Mouse (Mus musculus) gastrocnemius, postnatal 14 days (tissue): Measurements from ENCODE around the gene Kcnc3. TPM values are rescaled to one million over a fixed set of nuclear protein-coding genes. Genes with fewer than 3 reads are reported as not detected.

ENCODE experiments used
- DNase-seq: peaks from one replicate; pipeline ENCODE4 v3.0.0; 2021; ENCODE audit warnings: mixed read lengths
- intact Hi-C: fragments of 180-260 bp; cut with DNase I; formaldehyde crosslinking; loops from one replicate; pipeline ENCODE4 v1.15.1; 2025; ENCODE audit warnings: low total_unique reads
- total RNA-seq, 2 experiments: library from RNA; stranded (reverse); gene quantifications; 2 replicates each; pipeline ENCODE4 v1.2.3; 2021

Kcnc3 gene
- total RNA-seq, 2 experiments from 2014 or later, result 2.9 to 3.1 TPM

DNA sequence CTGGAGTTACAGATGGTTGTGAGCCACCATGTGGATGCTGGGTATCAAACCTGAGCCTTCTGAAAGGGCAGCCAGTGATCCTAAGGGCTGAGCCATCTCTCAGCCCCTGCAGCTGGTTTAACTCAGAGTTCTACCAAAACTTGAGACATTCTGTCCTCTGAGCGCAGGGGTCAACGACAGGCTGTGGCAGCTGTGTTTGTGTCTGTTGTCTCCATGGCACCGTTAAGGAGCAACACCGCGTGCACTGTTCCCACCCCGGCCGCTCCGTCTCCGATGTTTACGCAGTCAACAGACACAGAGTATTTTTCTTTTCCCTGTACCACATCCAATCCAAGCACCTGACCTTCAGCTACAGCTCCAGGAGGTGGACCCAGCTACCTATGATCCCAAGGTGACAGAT, 57.3 kb downstream of the Kcnc3 start:
- intact Hi-C loops, result loop anchor here (2.0 kb wide), 1 partner anchor 61 kb away; the partner anchor contains the start of gene Izumo2
- peak; percentile 44 for DNase-seq

DNA sequence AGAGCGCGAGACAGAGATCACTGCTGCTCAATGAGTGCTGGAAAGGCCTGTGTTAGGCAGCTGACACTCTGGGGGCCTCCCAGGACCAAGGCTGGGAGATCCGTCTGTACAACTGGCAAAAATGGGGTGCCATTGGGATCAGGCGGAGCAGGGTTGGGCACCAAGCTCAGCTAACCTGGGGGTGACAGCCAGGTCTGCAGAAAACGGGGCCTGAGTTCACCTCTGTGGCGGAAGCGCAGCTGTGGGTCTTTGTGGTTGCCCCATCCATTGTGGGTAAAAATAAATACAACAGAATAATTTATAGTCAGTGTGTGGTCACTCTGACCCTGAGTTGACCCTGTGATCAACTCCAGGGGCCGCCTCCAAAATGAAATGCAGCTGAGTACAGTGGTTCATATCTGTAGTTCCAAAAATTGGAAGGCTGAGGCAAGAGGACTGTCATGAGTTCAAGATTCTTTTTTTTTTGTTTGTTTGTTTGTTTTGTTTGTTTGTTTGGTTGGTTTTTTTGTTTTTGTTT, 58.7 kb downstream of the Kcnc3 start:
- intact Hi-C loops, result loop anchor here (2.0 kb wide), 1 partner anchor 60 kb away; the partner anchor contains the start of gene Izumo2

DNA sequence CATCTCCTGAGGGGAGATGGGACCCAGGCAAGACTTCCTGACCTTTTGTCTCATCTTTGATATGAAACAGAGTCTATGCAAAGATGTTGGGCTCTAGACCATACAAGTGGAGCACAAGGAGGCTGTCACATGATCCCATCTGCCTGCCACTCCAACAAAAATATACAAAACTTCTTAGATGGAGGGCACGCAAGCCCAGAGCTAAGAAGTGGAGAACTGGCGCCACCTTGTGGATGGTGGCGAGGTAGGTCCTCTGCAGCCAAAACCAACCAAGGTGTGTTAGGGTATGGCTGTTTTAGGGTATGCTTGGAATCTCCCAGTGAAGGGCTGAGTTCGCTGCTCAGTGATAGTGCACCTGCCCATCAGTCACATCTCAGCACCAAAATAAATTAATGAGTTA, 59.5 kb downstream of the Kcnc3 start:
- no peak for DNase-seq
- intact Hi-C loops, result loop anchor here (2.0 kb wide), 1 partner anchor 59 kb away; the partner anchor contains the start of gene Izumo2

More for the DNA sequence above, 58.7 kb downstream of the Kcnc3 start:
- DNase-seq, result no peak

DNA sequence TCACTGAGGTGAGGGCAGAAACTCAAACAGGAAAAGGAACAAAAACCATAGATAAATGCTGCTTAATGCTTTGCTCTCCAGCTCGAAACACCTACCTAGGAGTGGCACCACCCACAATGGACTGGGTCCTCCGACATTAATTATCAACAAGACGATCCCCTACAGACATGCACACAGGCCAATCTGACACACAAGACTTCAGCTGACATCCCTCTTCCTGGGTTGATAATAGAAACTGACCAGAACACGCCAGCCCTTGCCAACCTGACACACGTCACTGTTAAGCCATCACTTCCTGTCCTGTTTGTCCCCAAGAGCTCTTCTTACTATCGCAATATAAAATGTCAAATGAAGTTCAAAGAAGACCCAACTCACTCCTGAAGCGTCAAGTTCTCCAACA, 61.0 kb downstream of the Kcnc3 start:
- DNase-seq, result no peak
- intact Hi-C loops, result no loop called here

DNA sequence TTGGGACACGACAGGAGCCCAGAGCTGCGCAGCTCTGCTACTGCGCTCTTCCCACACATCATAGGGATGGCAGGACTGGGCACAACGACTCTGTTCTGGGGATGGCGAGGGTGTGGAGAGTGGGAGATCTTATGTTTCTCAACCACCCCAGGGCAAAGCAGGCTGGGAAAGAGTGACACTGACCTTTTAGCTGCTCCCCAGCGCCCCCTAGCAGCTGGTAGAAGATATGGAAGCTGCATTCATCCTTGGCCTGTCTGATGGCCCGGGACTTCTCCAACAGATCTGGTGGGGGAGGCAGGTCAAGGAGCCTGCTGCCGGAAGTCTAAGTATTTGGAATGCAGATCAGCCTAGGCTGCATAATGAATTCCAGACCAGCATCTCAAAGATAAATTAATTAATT, 63.3 kb downstream of the Kcnc3 start:
- intact Hi-C loops, result no loop called here
- no peak for DNase-seq

Other genes with a start within 250 kb of the Kcnc3 start
- gene Syt3, start 206.6 kb upstream of the Kcnc3 start, total RNA-seq, result under 1 TPM; 0.35 to 0.49 TPM
- gene 1700008O03Rik, start 204.8 kb upstream of the Kcnc3 start, total RNA-seq, result not detected
- 1 to 10 TPM in 1 of 2 experiments, under 1 TPM in 1; 0.51 to 1.3 TPM for gene Lrrc4b, start 161.6 kb upstream of the Kcnc3 start, total RNA-seq
- not detected for gene Aspdh, start 125.3 kb upstream of the Kcnc3 start, total RNA-seq
- gene Josd2, start 122.7 kb upstream of the Kcnc3 start, total RNA-seq, result 10 to 100 TPM; 60.2 to 73.5 TPM
- gene Emc10, start 94.1 kb upstream of the Kcnc3 start, total RNA-seq, result 10 to 100 TPM; 44.1 to 48.8 TPM
- gene Fam71e1, start 94.1 kb upstream of the Kcnc3 start, total RNA-seq, result 1 to 10 TPM; 3.8 to 4.7 TPM
- gene Mybpc2, start 66.0 kb upstream of the Kcnc3 start, total RNA-seq, result 1,000 to 10,000 TPM; 3,999 to 4,490 TPM
- under 1 TPM; 0.16 to 0.18 TPM for gene Spib, start 58.6 kb upstream of the Kcnc3 start, total RNA-seq
- gene Pold1, start 41.8 kb upstream of the Kcnc3 start, total RNA-seq, result 1 to 10 TPM; 7.0 to 7.8 TPM
- gene Nr1h2, start 36.7 kb upstream of the Kcnc3 start, total RNA-seq, result 10 to 100 TPM; 28.0 to 28.2 TPM
- gene Napsa, start 18.3 kb upstream of the Kcnc3 start, total RNA-seq, result not detected
- gene Myh14, start 80.2 kb downstream of the Kcnc3 start, total RNA-seq, result 10 to 100 TPM; 20.6 to 24.4 TPM
- not detected for gene Izumo2, start 118.1 kb downstream of the Kcnc3 start, total RNA-seq
- 10 to 100 TPM; 14.5 to 16.2 TPM for gene Vrk3, start 157.7 kb downstream of the Kcnc3 start, total RNA-seq
- under 1 TPM in 1 of 2 experiments, not detected in 1; 0.16 TPM for gene Zfp473, start 160.4 kb downstream of the Kcnc3 start, total RNA-seq
- gene Nup62, start 225.4 kb downstream of the Kcnc3 start, total RNA-seq, result 10 to 100 TPM; 21.2 to 28.1 TPM
- gene Il4i1, start 225.7 kb downstream of the Kcnc3 start, total RNA-seq, result 1 to 10 TPM; 2.3 to 2.6 TPM
- 10 to 100 TPM; 54.5 to 62.2 TPM for gene Atf5, start 226.0 kb downstream of the Kcnc3 start, total RNA-seq